ENCODE assay signal across 16 mouse cellular contexts in the genomic region with DNA sequence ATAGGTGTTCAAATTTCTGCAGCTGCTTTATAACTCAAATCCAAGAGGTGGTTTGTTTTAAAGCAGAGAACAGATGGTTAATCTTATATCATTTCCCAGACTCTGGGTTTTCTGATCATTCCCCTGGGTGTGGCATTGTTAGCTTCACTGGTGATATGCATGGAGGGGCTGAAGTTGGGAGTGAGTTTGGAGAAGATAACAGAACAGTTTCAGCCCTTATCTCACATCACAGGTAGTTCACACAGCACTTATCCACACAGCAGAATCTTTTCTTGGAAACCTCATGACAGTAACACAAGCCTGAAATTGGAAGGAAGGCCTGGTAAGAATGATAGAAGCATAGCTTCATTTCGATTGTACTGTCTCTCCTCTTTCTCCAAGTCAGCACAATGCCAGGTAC.
"Had no signal": no experiment of that assay in that cellular context is flagged by ENCODE, and none has a peak within 500 bp of the region (broad histone marks: within the 10 kb centered on the region; RNA-seq: fewer than 3 reads in every experiment).

No protein-coding gene starts in this region.

- DNase-seq: kidney, adult 2 months; kidney, postnatal 36 days; layer of hippocampus, postnatal 36 days; lung, embryonic 14.5 days; midbrain, embryonic 14.5 days; spleen, adult 18-20 months; thymus, postnatal 25 days had no signal

- H3K4me1 ChIP-seq: limb, embryonic 10.5 days; limb, embryonic 13.5 days; stomach, embryonic 15.5 days had no signal

- H3K36me3 ChIP-seq: limb, embryonic 10.5 days; limb, embryonic 13.5 days; stomach, embryonic 15.5 days had no signal

- H3K9ac ChIP-seq: limb, embryonic 13.5 days; lung, embryonic 14.5 days; stomach, embryonic 15.5 days had no signal

- H3K4me3 ChIP-seq: limb, embryonic 10.5 days; limb, embryonic 13.5 days; megakaryocyte, embryonic 14.5 days; stomach, embryonic 15.5 days had no signal

- H3K27ac ChIP-seq: kidney, postnatal 0 days; limb, embryonic 10.5 days; limb, embryonic 13.5 days; macrophage; stomach, embryonic 15.5 days had no signal

- H3K27me3 ChIP-seq: limb, embryonic 13.5 days; megakaryocyte, embryonic 14.5 days; stomach, embryonic 15.5 days had no signal

- H3K9me3 ChIP-seq: limb, embryonic 10.5 days; limb, embryonic 13.5 days; stomach, embryonic 15.5 days had no signal

- ATAC-seq: intestine, postnatal 0 days; lung, postnatal 0 days had no signal

- H3K4me2 ChIP-seq: limb, embryonic 13.5 days; lung, embryonic 14.5 days; midbrain, embryonic 11.5 days; stomach, embryonic 15.5 days had no signal
